Mouse (Mus musculus) forebrain, embryonic 16.5 days (tissue): ENCODE results near the gene Mybpc2. TPM values are rescaled to one million over a fixed set of nuclear protein-coding genes. Genes with fewer than 3 reads are reported as not detected.

Experiments used
- ATAC-seq: fragments of 200-750 bp; cut with Nextera tagmentation; 2 replicates; pipeline ENCODE4 v1.8.0; 2017; ENCODE audit warnings: mild to moderate bottlenecking, moderate library complexity
- H3K27ac ChIP-seq: fragments of 300-500 bp; sonication (generic); 2 replicates; pipeline ENCODE4 v1.5.1; 2014; ENCODE audit warnings: low read length, control low read depth
- H3K27me3 ChIP-seq: fragments of 300-500 bp; sonication (generic); replicated peaks from 2 replicates; pipeline ENCODE4 v1.6.1; 2014; ENCODE audit warnings: low read length; ENCODE audit not compliant: control insufficient read depth, insufficient read depth
- H3K36me3 ChIP-seq: fragments of 300-500 bp; sonication (generic); 2 replicates; pipeline ENCODE4 v1.6.1; 2014; ENCODE audit not compliant: control insufficient read depth, insufficient read depth
- H3K4me1 ChIP-seq: fragments of 300-500 bp; sonication (generic); replicated peaks from 2 replicates; pipeline ENCODE4 v1.6.1; 2014; ENCODE audit warnings: low read length; ENCODE audit not compliant: control insufficient read depth, insufficient read depth
- H3K4me2 ChIP-seq: fragments of 300-500 bp; sonication (generic); 2 replicates; pipeline ENCODE4 v1.6.1; 2014; ENCODE audit warnings: mild to moderate bottlenecking, low read length, control low read depth
- H3K4me3 ChIP-seq: fragments of 300-500 bp; sonication (generic); replicated peaks from 2 replicates; pipeline ENCODE4 v1.5.1; 2014; ENCODE audit warnings: mild to moderate bottlenecking, low read length, control low read depth
- H3K9ac ChIP-seq: fragments of 300-500 bp; sonication (generic); replicated peaks from 2 replicates; pipeline ENCODE4 v1.6.1; 2014; ENCODE audit warnings: low read depth, low read length, control low read depth
- H3K9me3 ChIP-seq: fragments of 300-500 bp; sonication (generic); 2 replicates; pipeline ENCODE4 v1.6.1; 2016; ENCODE audit warnings: low read length; ENCODE audit not compliant: control insufficient read depth
- WGBS: fragments of 180-500 bp; shearing (Covaris S2); extraction: QIAGEN DNeasy Blood & Tissue Kit; methylation state at CpG from one replicate; pipeline ENCODE4 v1.1.7; 2014; 5-methylcytosine and 5-hydroxymethylcytosine counted together
- polyA plus RNA-seq: library from polyadenylated mRNA; unstranded; fragments of >200 nt; fragmentation: Nextera tagmentation; extraction: Ambion mirVana; gene quantifications from 2 replicates; pipeline ENCODE4 v1.2.1, GENCODE M21; 2015

The Mybpc2 gene
- polyA plus RNA-seq, 1 experiment from 2014 or later = 0.05 TPM

GRCm38 (mm10) chr7:44464511-44464910, 59.9 kb downstream of the Mybpc2 start:
- WGBS = 6% methylated on average over 4 of the region's 4 CpGs
- ATAC-seq = no peak
- peak overlapping the region; percentile 29 for H3K9ac ChIP-seq
- H3K4me2 ChIP-seq = peak overlapping the region; percentile 13; the same call in 1 of the 2 replicates
- no peak overlapping the region for H3K4me3 ChIP-seq
- no peaks in the 10 kb centered on the region for H3K9me3 ChIP-seq
- H3K27ac ChIP-seq = peak overlapping the region; percentile 82
- H3K27me3 ChIP-seq = no peaks in the 10 kb centered on the region
- H3K4me1 ChIP-seq = peaks cover 44% of the 10 kb centered on the region
- peaks cover 26% of the 10 kb centered on the region for H3K36me3 ChIP-seq

- H3K4me3 ChIP-seq = no peak overlapping the region
- no peak for ATAC-seq
- H3K27me3 ChIP-seq = no peaks in the 10 kb centered on the region
- peak overlapping the region; percentile 82 for H3K27ac ChIP-seq
- H3K36me3 ChIP-seq = peaks cover 27% of the 10 kb centered on the region
- no peak overlapping the region for H3K4me2 ChIP-seq
- WGBS = 80% methylated on average over 10 of the region's 10 CpGs
- peaks cover 37% of the 10 kb centered on the region for H3K4me1 ChIP-seq
- 0 out of 2 replicates have a peak overlapping the region, but pooled peaks have one; percentile 29 for H3K9ac ChIP-seq
- H3K9me3 ChIP-seq = no peaks in the 10 kb centered on the region
Observed at GRCm38 (mm10) chr7:44463556-44464225, 60.8 kb downstream of the Mybpc2 start.

- Histone ChIP-seq H3K9ac (no peak overlapping the region), H3K4me1 (peaks cover 32% of the 10 kb centered on the region), H3K27me3 (no peaks in the 10 kb centered on the region), H3K9me3 (no peaks in the 10 kb centered on the region), H3K36me3 (peaks cover 33% of the 10 kb centered on the region), H3K4me3 (no peak overlapping the region), H3K27ac (no peak overlapping the region), H3K4me2 (no peak overlapping the region)
- ATAC-seq = no peak
- WGBS = 54% methylated on average over 8 of the region's 8 CpGs
Observed at GRCm38 (mm10) chr7:44463056-44463425, 61.4 kb downstream of the Mybpc2 start.

GRCm38 (mm10) chr7:44462218-44463055, 62.0 kb downstream of the Mybpc2 start:
- Histone ChIP-seq H3K9me3 (no peaks in the 10 kb centered on the region), H3K27ac (no peak overlapping the region), H3K4me2 (no peak overlapping the region), H3K9ac (no peak overlapping the region), H3K27me3 (no peaks in the 10 kb centered on the region), H3K36me3 (peaks cover 37% of the 10 kb centered on the region), H3K4me3 (no peak overlapping the region), H3K4me1 (peaks cover 30% of the 10 kb centered on the region)
- WGBS = 38% methylated on average over 72 of the region's 77 CpGs
- ATAC-seq = no peak

- 83% methylated on average over 57 of the region's 57 CpGs for WGBS
- no peak for ATAC-seq
- Histone ChIP-seq H3K9ac (no peak overlapping the region), H3K36me3 (peaks cover 44% of the 10 kb centered on the region), H3K27me3 (no peaks in the 10 kb centered on the region), H3K4me1 (peaks cover 28% of the 10 kb centered on the region), H3K27ac (no peak overlapping the region), H3K4me3 (no peak overlapping the region), H3K4me2 (no peak overlapping the region), H3K9me3 (no peaks in the 10 kb centered on the region)
Observed at GRCm38 (mm10) chr7:44461503-44462217, 62.8 kb downstream of the Mybpc2 start.

- Histone ChIP-seq H3K36me3 (peaks cover 47% of the 10 kb centered on the region), H3K9me3 (no peaks in the 10 kb centered on the region), H3K27ac (no peak overlapping the region), H3K4me3 (no peak overlapping the region), H3K4me1 (peaks cover 28% of the 10 kb centered on the region), H3K4me2 (no peak overlapping the region), H3K9ac (no peak overlapping the region), H3K27me3 (no peaks in the 10 kb centered on the region)
- WGBS = 86% methylated on average over 31 of the region's 31 CpGs
- ATAC-seq = no peak
Observed at GRCm38 (mm10) chr7:44460767-44461502, 63.5 kb downstream of the Mybpc2 start.

GRCm38 (mm10) chr7:44460067-44460466, 64.4 kb downstream of the Mybpc2 start:
- no peak for ATAC-seq

GRCm38 (mm10) chr7:44456302-44456701, 68.2 kb downstream of the Mybpc2 start:
- Histone ChIP-seq H3K9me3 (no peaks in the 10 kb centered on the region), H3K4me1 (peaks cover 20% of the 10 kb centered on the region), H3K4me2 (no peak overlapping the region), H3K27me3 (no peaks in the 10 kb centered on the region), H3K27ac (no peak overlapping the region), H3K36me3 (peaks cover 31% of the 10 kb centered on the region), H3K4me3 (no peak overlapping the region), H3K9ac (no peak overlapping the region)
- 90% methylated on average over 1 of the region's 1 CpGs for WGBS
- ATAC-seq = no peak

More at GRCm38 (mm10) chr7:44460067-44460466, 64.4 kb downstream of the Mybpc2 start:
- peaks cover 23% of the 10 kb centered on the region for H3K4me1 ChIP-seq
- no peak overlapping the region for H3K4me2 ChIP-seq
- no peak overlapping the region for H3K9ac ChIP-seq
- 81% methylated on average over 6 of the region's 6 CpGs for WGBS
- H3K36me3 ChIP-seq = peaks cover 50% of the 10 kb centered on the region
- H3K9me3 ChIP-seq = no peaks in the 10 kb centered on the region
- H3K27me3 ChIP-seq = no peaks in the 10 kb centered on the region
- no peak overlapping the region for H3K4me3 ChIP-seq
- H3K27ac ChIP-seq = no peak overlapping the region
